Mouse (Mus musculus) E14TG2a.4 (cell line): Measurements from ENCODE around the gene Serpinb11.

ENCODE experiments used
- H3K27me3 ChIP-seq: 2 replicates; pipeline ENCODE4 v1.6.1; 2014; ENCODE audit warnings: low read length, control low read depth; ENCODE audit not compliant: insufficient read depth
- H3K36me3 ChIP-seq: 2 replicates; pipeline ENCODE4 v1.6.1; 2014; ENCODE audit warnings: low read length, control low read depth; ENCODE audit not compliant: insufficient read depth
- H3K4me1 ChIP-seq: replicated peaks from 2 replicates; pipeline ENCODE4 v1.6.1; 2014; ENCODE audit warnings: low read depth, low read length, control low read depth
- H3K4me3 ChIP-seq: replicated peaks from 2 replicates; pipeline ENCODE4 v1.5.1; 2014; ENCODE audit warnings: mild to moderate bottlenecking, low read length
- H3K9me3 ChIP-seq: 2 replicates; pipeline ENCODE4 v1.6.1; 2014; ENCODE audit warnings: low read length, control low read depth
- CTCF ChIP-seq: conservative IDR thresholded peaks from 2 replicates; pipeline ENCODE4 v1.5.1; 2014; ENCODE audit warnings: low read length
- NANOG ChIP-seq: IDR thresholded peaks from 2 replicates; pipeline ENCODE4 v1.6.1; 2014; ENCODE audit warnings: borderline replicate concordance, low read length, mixed read lengths
- POU5F1 ChIP-seq: IDR thresholded peaks from 2 replicates; pipeline ENCODE4 v1.6.1; 2014; ENCODE audit warnings: low read length, borderline replicate concordance

Gene Serpinb11

GRCm38 (mm10) chr1:107360898-107361297 is at the start of gene Serpinb11:
TSS of gene Serpinb11 (plus strand) at chr1:107361198.
- Histone ChIP-seq H3K4me3 (no peak within 1 kb of the TSS), H3K27me3 (no peaks in the 10 kb centered on the region), H3K9me3 (no peaks in the 10 kb centered on the region), H3K36me3 (no peaks in the 10 kb centered on the region), H3K4me1 (no peaks in the 10 kb centered on the region)
- no peak for TF ChIP-seq NANOG
- no peak for TF ChIP-seq POU5F1
- no peak for TF ChIP-seq CTCF

DNA sequence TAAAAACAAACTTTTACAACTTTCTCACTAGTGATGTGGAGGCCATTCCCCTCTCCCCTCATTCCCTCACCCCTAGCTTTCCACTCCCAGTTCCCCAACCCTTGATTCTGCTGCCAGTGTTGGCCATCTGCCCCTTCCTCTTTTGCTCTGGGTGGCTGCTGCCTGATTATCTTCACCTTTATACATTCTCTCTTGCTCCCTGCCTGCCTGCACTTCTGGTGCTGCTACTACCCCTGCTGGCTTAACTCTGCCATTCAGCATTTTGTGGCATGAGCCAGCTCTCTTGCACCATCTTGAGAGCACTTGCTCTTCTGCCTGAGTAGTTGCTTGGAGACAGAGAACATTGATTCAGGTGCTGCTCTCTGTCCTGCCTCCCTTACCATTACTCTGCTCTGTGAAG is 15.0 kb upstream of the Serpinb11 start:
- H3K4me1 ChIP-seq, result no peaks in the 10 kb centered on the region
- H3K27me3 ChIP-seq, result no peaks in the 10 kb centered on the region
- no peaks in the 10 kb centered on the region for H3K9me3 ChIP-seq
- no peaks in the 10 kb centered on the region for H3K36me3 ChIP-seq
- no peak overlapping the region for H3K4me3 ChIP-seq
- TF ChIP-seq CTCF, result no peak
- TF ChIP-seq POU5F1, result no peak
- TF ChIP-seq NANOG, result no peak

DNA sequence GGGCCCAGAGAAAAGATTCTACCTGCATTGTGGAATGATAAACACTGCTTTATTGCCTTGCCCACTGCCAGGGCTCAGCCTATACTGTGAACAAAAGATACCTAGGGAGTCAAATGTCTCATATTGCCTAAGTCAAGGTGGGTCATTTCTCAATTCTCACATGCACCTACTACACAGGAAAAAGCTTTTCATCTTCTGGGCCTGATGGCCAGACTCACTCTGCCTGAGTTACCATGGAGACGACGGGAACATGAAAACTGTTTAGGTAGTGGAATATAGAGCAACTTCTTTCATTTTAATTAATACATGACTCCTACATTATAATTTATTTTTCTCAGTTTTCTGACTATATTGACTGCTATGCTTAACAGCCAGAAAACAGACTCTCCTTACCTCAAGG is 14.2 kb upstream of the Serpinb11 start:
- Histone ChIP-seq H3K4me3 (no peak overlapping the region), H3K9me3 (no peaks in the 10 kb centered on the region), H3K27me3 (no peaks in the 10 kb centered on the region), H3K4me1 (no peaks in the 10 kb centered on the region), H3K36me3 (no peaks in the 10 kb centered on the region)
- no peak for TF ChIP-seq NANOG
- TF ChIP-seq CTCF, result no peak
- no peak for TF ChIP-seq POU5F1

DNA sequence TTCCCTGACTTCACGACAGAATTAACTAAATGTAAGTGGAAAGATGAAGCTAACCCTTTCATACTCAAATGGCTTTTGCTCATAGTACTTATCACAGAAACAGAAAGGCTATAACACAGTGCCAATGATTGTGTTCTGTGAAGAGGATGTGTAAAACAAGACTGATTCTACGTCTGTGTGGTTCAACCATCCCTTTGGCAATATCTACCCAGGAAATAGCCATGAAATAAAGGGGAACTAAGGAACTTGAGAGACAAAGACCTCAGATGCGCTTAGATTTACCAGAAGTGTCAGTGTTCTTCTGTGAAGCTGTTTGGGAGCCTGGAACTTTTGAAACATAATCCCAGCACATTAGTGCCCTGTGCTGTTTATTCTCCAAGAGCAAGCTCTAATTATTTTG is 10.6 kb upstream of the Serpinb11 start:
- TF ChIP-seq POU5F1 (no peak), NANOG (no peak), CTCF (no peak)
- Histone ChIP-seq H3K9me3 (no peaks in the 10 kb centered on the region), H3K36me3 (no peaks in the 10 kb centered on the region), H3K4me1 (no peaks in the 10 kb centered on the region), H3K4me3 (no peak overlapping the region), H3K27me3 (no peaks in the 10 kb centered on the region)

DNA sequence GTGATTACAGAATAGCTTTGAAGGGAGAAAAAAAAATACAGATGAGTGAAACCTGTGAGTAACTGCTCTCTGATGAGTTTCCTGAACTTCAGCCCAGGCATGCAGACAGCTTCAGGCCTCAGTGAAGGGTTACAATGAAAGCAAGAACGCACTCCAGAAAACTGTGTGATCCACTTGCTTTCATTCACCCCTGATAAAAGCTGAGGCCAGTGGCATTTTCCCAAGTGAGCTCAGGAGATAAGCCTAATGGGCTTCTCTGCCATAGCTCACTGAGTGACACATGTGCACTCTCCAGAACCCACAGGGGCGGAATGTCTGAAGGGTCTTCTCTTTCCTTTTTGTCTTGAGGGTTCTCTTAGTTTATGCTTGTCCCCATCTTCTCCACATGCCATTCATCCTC is 9.9 kb upstream of the Serpinb11 start:
- no peaks in the 10 kb centered on the region for H3K36me3 ChIP-seq
- no peaks in the 10 kb centered on the region for H3K9me3 ChIP-seq
- H3K27me3 ChIP-seq, result no peaks in the 10 kb centered on the region
- H3K4me1 ChIP-seq, result no peaks in the 10 kb centered on the region
- no peak overlapping the region for H3K4me3 ChIP-seq
- TF ChIP-seq NANOG (no peak), POU5F1 (no peak), CTCF (no peak)

- TF ChIP-seq CTCF (peak; percentile 62), NANOG (no peak)
- no peaks in the 10 kb centered on the region for H3K9me3 ChIP-seq
- H3K4me3 ChIP-seq, result no peak overlapping the region
- no peaks in the 10 kb centered on the region for H3K4me1 ChIP-seq
- H3K27me3 ChIP-seq, result no peaks in the 10 kb centered on the region
- H3K36me3 ChIP-seq, result no peaks in the 10 kb centered on the region
These were observed 8.0 kb upstream of the Serpinb11 start for GRCm38 (mm10) chr1:107353046-107353445.

GRCm38 (mm10) chr1:107365973-107366372 is 5.0 kb downstream of the Serpinb11 start:
- Histone ChIP-seq H3K9me3 (no peaks in the 10 kb centered on the region), H3K4me3 (no peak overlapping the region), H3K4me1 (no peaks in the 10 kb centered on the region), H3K27me3 (no peaks in the 10 kb centered on the region), H3K36me3 (no peaks in the 10 kb centered on the region)
- no peak for TF ChIP-seq POU5F1
- no peak for TF ChIP-seq NANOG
- no peak for TF ChIP-seq CTCF

DNA sequence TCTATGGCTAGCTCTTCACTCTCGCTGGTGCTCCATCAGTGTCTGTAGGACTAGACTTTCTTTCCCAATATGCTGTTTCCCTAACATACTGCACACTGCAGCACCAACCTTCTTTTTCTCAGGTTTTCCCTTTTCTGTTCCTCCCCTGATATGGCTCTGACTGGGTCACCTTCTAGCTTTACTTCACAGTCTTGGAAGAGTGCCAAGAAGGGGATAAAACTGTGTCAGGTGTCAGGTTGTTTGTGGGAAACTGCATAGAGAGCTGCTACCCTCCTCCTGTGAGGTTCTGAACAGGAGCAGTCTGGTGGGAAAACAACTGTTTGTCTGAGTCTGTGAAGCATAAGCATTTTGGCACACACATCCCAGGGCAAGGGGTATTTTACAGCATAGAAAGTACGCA is 7.9 kb downstream of the Serpinb11 start:
- no peaks in the 10 kb centered on the region for H3K9me3 ChIP-seq
- TF ChIP-seq NANOG (no peak), CTCF (no peak), POU5F1 (no peak)
- no peaks in the 10 kb centered on the region for H3K36me3 ChIP-seq
- H3K4me1 ChIP-seq, result no peaks in the 10 kb centered on the region
- H3K27me3 ChIP-seq, result no peaks in the 10 kb centered on the region
- H3K4me3 ChIP-seq, result no peak overlapping the region

DNA sequence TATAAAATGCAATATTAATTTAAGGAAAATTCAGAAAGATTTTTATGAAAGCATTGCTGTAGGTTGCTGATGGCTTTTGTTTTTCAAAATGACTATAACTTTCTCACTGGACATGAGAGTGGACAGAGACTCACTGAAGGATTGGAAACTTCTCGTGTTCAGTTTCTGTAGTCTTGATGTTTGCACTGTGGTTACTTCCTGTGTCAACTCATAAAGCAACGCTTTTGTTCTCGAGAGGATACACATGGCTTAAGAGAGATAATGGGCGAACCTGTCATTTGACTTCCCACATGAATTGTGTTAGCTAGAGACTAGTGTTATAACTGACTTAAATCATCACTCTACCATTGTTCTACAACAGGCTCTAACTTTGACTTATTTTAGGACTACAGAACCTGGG is 16.0 kb downstream of the Serpinb11 start:
- Histone ChIP-seq H3K4me1 (no peaks in the 10 kb centered on the region), H3K36me3 (no peaks in the 10 kb centered on the region), H3K27me3 (no peaks in the 10 kb centered on the region), H3K9me3 (no peaks in the 10 kb centered on the region), H3K4me3 (no peak overlapping the region)
- TF ChIP-seq CTCF, result no peak
- TF ChIP-seq POU5F1, result no peak
- no peak for TF ChIP-seq NANOG
